Mouse (Mus musculus) gastrocnemius, adult 8-10 months (tissue): Measurements from ENCODE around the gene Parp16. TPM values are rescaled to one million over a fixed set of nuclear protein-coding genes. Genes with fewer than 3 reads are reported as not detected.
A peak's percentile ranks its signal among the peaks of the same experiment; 100 is the strongest.

Experiments used
- DNase-seq, 2 experiments: peaks; one replicate each; pipeline ENCODE4 v3.0.0; 2022; ENCODE audit warnings: low spot score in 2 of 2
- total RNA-seq, 4 experiments: library from RNA; stranded (reverse); gene quantifications; 2 replicates each; pipeline ENCODE4 v1.2.4; 2022

Parp16 gene
- total RNA-seq, 4 experiments from 2014 or later: 3.3 to 5.2 (median 4.1) TPM

- DNase-seq: peak in 1 of 2 experiments; percentile 46
These were observed 16.6 kb upstream of the Parp16 start for GRCm38 (mm10) chr9:65178336-65179213.

- DNase-seq: no peak
These were observed 15.1 kb upstream of the Parp16 start for GRCm38 (mm10) chr9:65179817-65180624.

GRCm38 (mm10) chr9:65188599-65188998, 6.6 kb upstream of the Parp16 start:
- DNase-seq: peak; percentile 82 to 84

GRCm38 (mm10) chr9:65190306-65190705, 4.8 kb upstream of the Parp16 start:
- DNase-seq: no peak

- DNase-seq: no peak
These were observed 3.8 kb upstream of the Parp16 start for GRCm38 (mm10) chr9:65191389-65191754.

- DNase-seq: no peak
These were observed 3.2 kb upstream of the Parp16 start for GRCm38 (mm10) chr9:65191755-65192469.

DNA sequence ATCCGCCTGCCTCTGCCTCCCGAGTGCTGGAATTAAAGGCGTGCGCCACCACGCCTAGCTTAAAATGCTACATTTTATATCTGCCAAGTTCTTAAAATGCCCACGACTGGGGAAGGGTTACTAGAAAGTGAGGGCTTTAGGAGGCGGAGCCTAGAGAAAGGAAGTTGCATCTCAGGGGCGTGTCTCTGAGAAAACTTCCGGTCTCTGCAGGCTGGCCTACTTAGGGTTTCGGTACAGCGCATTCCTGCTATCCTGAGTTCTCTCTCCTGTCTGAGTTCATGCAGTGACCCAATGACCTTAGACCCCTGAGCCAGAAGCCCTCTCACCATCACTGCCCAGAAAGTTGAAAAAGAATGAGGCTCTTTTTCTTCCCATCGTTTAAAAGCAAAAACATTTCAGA, 1.9 kb upstream of the Parp16 start:
- no peak for DNase-seq

GRCm38 (mm10) chr9:65195621-65195981, 448 bp downstream of the Parp16 start:
- peak in 1 of 2 experiments; percentile 43 for DNase-seq

- no peak for DNase-seq
These were observed 1.0 kb downstream of the Parp16 start for GRCm38 (mm10) chr9:65195982-65196737.

DNA sequence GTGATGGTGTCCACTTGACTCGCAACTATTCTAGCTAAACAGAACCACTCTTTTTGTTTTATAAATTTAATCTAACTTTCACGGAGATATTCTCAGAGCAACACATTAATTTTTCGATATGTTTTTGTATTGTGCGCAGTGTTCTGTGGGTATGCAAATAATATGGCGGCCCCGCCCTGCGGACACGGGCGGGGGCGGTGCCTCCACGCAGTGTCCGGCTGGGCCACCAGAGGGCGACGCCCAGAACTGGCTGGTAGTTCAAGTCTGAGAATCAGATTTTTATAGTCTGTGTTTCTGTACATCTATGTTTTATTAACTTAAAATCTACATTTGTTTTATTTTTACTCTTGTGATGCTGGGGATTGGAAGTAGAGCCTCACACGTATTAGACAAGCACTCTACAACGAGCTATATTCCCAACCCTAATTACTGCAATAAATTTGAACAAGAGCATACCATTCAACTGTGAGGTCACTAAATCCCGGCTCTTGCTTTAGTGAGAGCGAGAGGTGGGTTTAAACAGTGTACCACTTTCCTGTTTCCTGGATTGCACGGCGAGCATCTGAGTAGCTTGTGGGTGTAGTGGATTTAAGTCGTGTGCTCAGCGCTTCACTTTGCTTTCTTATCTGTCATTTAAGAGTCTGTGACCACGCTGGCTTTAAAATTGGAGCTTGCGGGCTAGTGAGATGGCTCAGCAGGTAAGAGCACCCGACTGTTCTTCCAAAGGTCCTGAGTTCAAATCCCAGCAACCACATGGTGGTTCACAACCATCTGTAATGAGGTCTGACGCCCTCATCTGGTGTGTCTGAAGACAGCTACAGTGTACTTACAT, 1.8 kb downstream of the Parp16 start:
- peak; percentile 95 to 96 for DNase-seq

DNA sequence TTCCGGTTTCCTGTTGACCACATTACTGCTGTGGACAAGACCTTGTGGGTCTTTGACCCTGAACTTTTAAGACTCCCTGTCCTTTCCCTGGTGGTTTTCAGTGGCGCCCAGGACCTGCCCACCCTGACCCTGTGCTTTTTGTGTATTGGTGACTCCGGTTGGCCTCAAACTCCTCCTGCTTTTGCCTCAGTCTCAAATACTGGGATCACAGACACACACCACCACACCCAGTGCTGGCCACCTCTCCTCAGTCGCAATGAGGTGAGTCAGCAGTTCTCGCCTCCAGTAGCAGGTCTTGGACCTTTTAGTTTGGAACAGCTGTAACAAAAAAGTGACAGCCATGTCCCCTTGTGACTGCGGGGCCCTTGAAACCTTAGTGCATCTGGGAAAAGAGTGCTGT, 2.7 kb downstream of the Parp16 start:
- peak in 1 of 2 experiments; percentile 37 for DNase-seq

- no peak for DNase-seq
These were observed 4.6 kb downstream of the Parp16 start for GRCm38 (mm10) chr9:65199723-65200122.

GRCm38 (mm10) chr9:65200606-65201005, 5.5 kb downstream of the Parp16 start:
- DNase-seq: peak; percentile 43 to 65

- no peak for DNase-seq
These were observed 5.8 kb downstream of the Parp16 start for GRCm38 (mm10) chr9:65201021-65201380.

GRCm38 (mm10) chr9:65201381-65202164, 6.4 kb downstream of the Parp16 start:
- DNase-seq: peak; percentile 72 to 84

- no peak for DNase-seq
These were observed 7.1 kb downstream of the Parp16 start for GRCm38 (mm10) chr9:65202165-65202754.

DNA sequence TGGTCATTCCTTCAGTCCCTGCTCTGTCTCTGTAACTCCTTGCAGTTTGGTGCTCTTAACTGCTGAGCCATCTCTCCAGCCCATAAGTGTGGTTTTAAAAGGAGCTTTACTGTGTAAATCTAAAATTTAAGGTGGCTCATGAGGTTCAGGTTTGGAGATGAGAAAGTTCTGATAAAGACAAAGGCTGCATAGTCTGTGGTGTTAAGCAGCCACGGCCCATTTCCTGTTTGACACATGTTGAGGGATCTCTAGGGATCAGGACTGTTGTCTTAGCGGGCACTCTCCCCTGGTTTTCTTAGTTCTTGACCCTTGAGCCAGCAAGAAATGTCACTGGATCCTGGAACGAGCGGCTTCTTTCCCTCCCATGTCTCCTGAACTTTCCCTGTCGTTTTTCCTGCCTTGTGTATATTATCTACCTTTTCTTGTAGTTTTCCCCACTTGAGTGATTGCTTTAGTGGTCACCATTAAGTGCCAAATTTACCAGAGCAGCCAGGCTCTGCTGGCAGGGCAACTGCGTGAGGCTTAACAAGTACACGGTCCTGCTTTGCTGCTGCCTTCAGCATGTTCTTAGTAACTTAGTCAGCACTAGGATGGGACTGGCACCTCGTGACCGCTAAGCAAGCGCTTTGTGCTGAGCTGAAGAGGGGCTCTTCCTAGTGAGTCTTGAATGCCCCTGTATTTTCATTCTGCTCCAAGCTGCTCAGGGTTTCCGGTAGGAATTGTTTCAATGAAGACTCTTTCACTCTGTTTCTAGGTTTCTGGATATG, 10.1 kb downstream of the Parp16 start:
- DNase-seq: no peak
